Mouse (Mus musculus) stomach, postnatal 0 days (tissue): ENCODE measurements at regions not wholly inside any gene's neighbourhood (a gene's known extent, or its start where the extent isn't known, plus 50 kb on each side); places are given as distances from the start of the nearest gene placed in this dataset.

Experiments
- CTCF ChIP-seq: IDR thresholded peaks from 2 replicates; pipeline ENCODE4 v1.5.1; 2016; ENCODE audit warnings: antibody characterized with exemption, low read depth, mild to moderate bottlenecking, moderate library complexity
- EP300 ChIP-seq: optimal IDR thresholded peaks from 2 replicates; pipeline ENCODE3; 2016; ENCODE audit warnings: antibody characterized with exemption

GRCm38 (mm10) chr1:78017949-78018617, 178.9 kb downstream of the Pax3 start:
- TF ChIP-seq EP300 (no peak), CTCF (no peak)
